Mouse (Mus musculus) liver, adult 2 months (tissue): ENCODE measurements around the gene Slc9a9. TPM values are rescaled to one million over a fixed set of nuclear protein-coding genes. Genes with fewer than 3 reads are reported as not detected.

Experiments used
- DNase-seq: peaks from one replicate; pipeline ENCODE4 v3.0.0-alpha.2; 2011; ENCODE audit warnings: low read depth, low spot score; ENCODE audit errors: extremely low read depth
- H3K27ac ChIP-seq: fragments of 200-500 bp; replicated peaks from 2 replicates; pipeline ENCODE4 v1.5.1; 2012; ENCODE audit warnings: low read depth, mild to moderate bottlenecking, control low read depth, inconsistent platforms, low read length; ENCODE audit not compliant: insufficient read depth
- H3K27me3 ChIP-seq: fragments of 200-500 bp; 2 replicates; pipeline ENCODE4 v1.6.1; 2012; ENCODE audit warnings: mild to moderate bottlenecking, moderate library complexity, low read length, inconsistent platforms; ENCODE audit not compliant: control insufficient read depth, insufficient read depth
- H3K36me3 ChIP-seq: fragments of 200-500 bp; 2 replicates; pipeline ENCODE4 v1.6.1; 2012; ENCODE audit warnings: low read length, inconsistent platforms; ENCODE audit not compliant: control insufficient read depth, insufficient read depth
- H3K4me1 ChIP-seq: fragments of 200-500 bp; 2 replicates; pipeline ENCODE4 v1.6.1; 2011; ENCODE audit warnings: low read length; ENCODE audit not compliant: control insufficient read depth, insufficient read depth
- H3K4me3 ChIP-seq: fragments of 200-500 bp; 2 replicates; pipeline ENCODE4 v1.5.1; 2011; ENCODE audit warnings: low read depth, mild to moderate bottlenecking, control low read depth, low read length, moderate library complexity; ENCODE audit not compliant: insufficient read depth
- H3K79me2 ChIP-seq: fragments of 200-500 bp; 2 replicates; pipeline ENCODE4 v1.6.1; 2012; ENCODE audit warnings: inconsistent platforms, mild to moderate bottlenecking, low read length, moderate library complexity; ENCODE audit not compliant: control insufficient read depth, insufficient read depth
- H3K9ac ChIP-seq: fragments of 200-500 bp; 2 replicates; pipeline ENCODE4 v1.6.1; 2012; ENCODE audit warnings: low read depth, mild to moderate bottlenecking, control low read depth, inconsistent platforms, low read length
- CTCF ChIP-seq: fragments of 200-500 bp; IDR thresholded peaks from 2 replicates; pipeline ENCODE4 v1.5.1; 2011; ENCODE audit warnings: low read depth, low read length, control low read depth
- POLR2A ChIP-seq: fragments of 200-500 bp; IDR thresholded peaks from 2 replicates; pipeline ENCODE4 v1.6.1; 2011; ENCODE audit warnings: low read length, control low read depth; ENCODE audit not compliant: insufficient read depth; ENCODE audit errors: extremely low read depth
- WGBS: fragments of 180-500 bp; shearing (Covaris S2); methylation state at CpG from one replicate; pipeline ENCODE4 v1.1.7; 2018; 5-methylcytosine and 5-hydroxymethylcytosine counted together
- polyA plus RNA-seq: library from polyadenylated mRNA; depleted of rRNA; stranded (reverse); fragments of >200 nt; gene quantifications from 2 replicates; pipeline ENCODE4 v1.2.3, GENCODE M21; 2012
- total RNA-seq: library from RNA; depleted of rRNA; stranded (reverse); fragments of >200 nt; gene quantifications from 2 replicates; pipeline ENCODE4 v1.2.3, GENCODE M21; 2014

Slc9a9 gene
- total and polyA plus RNA-seq, 2 experiments: 1.7 to 6.0 TPM

- H3K4me1 ChIP-seq: peaks cover 1% of the 10 kb centered on the region; the same call in 1 of the 2 replicates
- H3K36me3 ChIP-seq: no peaks in the 10 kb centered on the region
- peak; percentile 39 for DNase-seq
- no peaks in the 10 kb centered on the region for H3K79me2 ChIP-seq
- 0 out of 2 replicates have a peak overlapping the region, but pooled peaks have one; percentile 22 for H3K27ac ChIP-seq
- TF ChIP-seq CTCF (no peak), POLR2A (no peak)
- H3K4me3 ChIP-seq: no peak overlapping the region
- no peaks in the 10 kb centered on the region; the same call in 1 of the 2 replicates for H3K27me3 ChIP-seq
- WGBS: 52% methylated on average over 9 of the region's 9 CpGs
- no peak overlapping the region for H3K9ac ChIP-seq
These were observed 26.9 kb downstream of the Slc9a9 start for GRCm38 (mm10) chr9:94696539-94697079.

GRCm38 (mm10) chr9:94698175-94698574 lies 28.5 kb downstream of the Slc9a9 start:
- no peak overlapping the region for H3K9ac ChIP-seq
- no peak overlapping the region for H3K4me3 ChIP-seq
- no peak overlapping the region for H3K27ac ChIP-seq
- TF ChIP-seq POLR2A: no peak
- no peak for TF ChIP-seq CTCF
- no peak for DNase-seq
- H3K4me1 ChIP-seq: no peaks in the 10 kb centered on the region
- H3K27me3 ChIP-seq: no peaks in the 10 kb centered on the region; the same call in 1 of the 2 replicates
- no peaks in the 10 kb centered on the region for H3K36me3 ChIP-seq
- no peaks in the 10 kb centered on the region for H3K79me2 ChIP-seq
- 71% methylated on average over 2 of the region's 2 CpGs for WGBS

- DNase-seq: no peak
- H3K9ac ChIP-seq: no peak overlapping the region
- H3K36me3 ChIP-seq: no peaks in the 10 kb centered on the region
- H3K4me3 ChIP-seq: no peak overlapping the region
- no peak for TF ChIP-seq POLR2A
- no peak; the same call in 1 of the 2 replicates for TF ChIP-seq CTCF
- no peak overlapping the region for H3K27ac ChIP-seq
- peaks cover 2% of the 10 kb centered on the region; the same call in 1 of the 2 replicates for H3K4me1 ChIP-seq
- H3K79me2 ChIP-seq: no peaks in the 10 kb centered on the region
- 86% methylated on average over 1 of the region's 1 CpGs for WGBS
- H3K27me3 ChIP-seq: no peaks in the 10 kb centered on the region; the same call in 1 of the 2 replicates
These were observed 30.8 kb downstream of the Slc9a9 start for GRCm38 (mm10) chr9:94700549-94700948.

GRCm38 (mm10) chr9:94701193-94701869 lies 31.6 kb downstream of the Slc9a9 start:
- H3K9ac ChIP-seq: no peak overlapping the region
- no peaks in the 10 kb centered on the region; the same call in 1 of the 2 replicates for H3K27me3 ChIP-seq
- TF ChIP-seq POLR2A: no peak
- no peak for TF ChIP-seq CTCF
- DNase-seq: no peak
- no peak overlapping the region for H3K27ac ChIP-seq
- no peaks in the 10 kb centered on the region for H3K79me2 ChIP-seq
- no peaks in the 10 kb centered on the region for H3K36me3 ChIP-seq
- 65% methylated on average over 6 of the region's 6 CpGs for WGBS
- peaks cover 2% of the 10 kb centered on the region; the same call in 1 of the 2 replicates for H3K4me1 ChIP-seq
- H3K4me3 ChIP-seq: no peak overlapping the region

GRCm38 (mm10) chr9:94701965-94702634 lies 32.4 kb downstream of the Slc9a9 start:
- no peak for TF ChIP-seq POLR2A
- TF ChIP-seq CTCF: no peak
- peaks cover 2% of the 10 kb centered on the region; the same call in 1 of the 2 replicates for H3K4me1 ChIP-seq
- DNase-seq: no peak
- no peak overlapping the region for H3K4me3 ChIP-seq
- no peak overlapping the region for H3K27ac ChIP-seq
- H3K9ac ChIP-seq: no peak overlapping the region
- H3K79me2 ChIP-seq: no peaks in the 10 kb centered on the region
- 57% methylated on average over 10 of the region's 10 CpGs for WGBS
- no peaks in the 10 kb centered on the region; the same call in 1 of the 2 replicates for H3K27me3 ChIP-seq
- H3K36me3 ChIP-seq: no peaks in the 10 kb centered on the region
